Mouse (Mus musculus): ENCODE data around the gene Narfl. TPM values are rescaled to one million over a fixed set of nuclear protein-coding genes. Genes with fewer than 3 reads are reported as not detected.
"Not testable (repeated sequence)": the region's sequence is repeated elsewhere in the genome, so short reads cannot be mapped to it uniquely, and the experiment has no call there.

Narfl gene
- total and polyA plus RNA-seq, 2 experiments from 2014 or later: 30.4 to 31.0 TPM

DNA sequence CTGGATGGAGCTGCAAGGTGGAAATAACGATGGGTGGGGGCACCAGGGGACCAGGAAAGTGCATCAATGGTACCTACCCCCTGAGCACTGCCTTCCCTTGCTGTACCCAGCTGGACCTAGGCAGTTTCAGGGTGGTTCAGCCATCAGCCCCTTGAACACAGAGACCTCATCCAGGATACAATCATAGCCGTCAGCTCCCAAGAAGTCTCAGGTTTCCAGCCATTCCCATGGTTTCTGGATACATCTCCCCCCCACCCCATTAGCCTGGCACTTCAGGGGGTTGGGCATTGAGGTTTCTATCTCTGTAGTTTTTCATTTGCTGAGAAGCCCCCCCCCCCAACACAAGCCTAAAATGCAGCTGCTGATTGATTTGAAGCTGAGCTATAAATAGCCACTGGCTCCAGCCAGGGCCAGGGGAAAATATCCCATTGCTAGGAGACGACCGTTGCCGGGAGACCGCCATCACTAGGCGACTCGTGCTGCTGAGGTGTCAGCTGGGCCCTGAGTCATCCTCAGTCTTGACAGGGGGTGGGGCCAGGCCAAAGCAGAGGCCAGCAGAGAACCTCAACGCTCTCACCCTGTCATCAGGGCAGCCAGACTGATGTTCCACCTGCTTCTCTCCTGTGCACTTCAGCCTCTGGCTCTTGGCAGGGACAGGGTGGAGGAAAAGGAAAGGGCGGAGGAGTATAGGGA lies 29.4 kb downstream of the Narfl start:
- Histone ChIP-seq H3K9ac (peak overlapping the region; percentile 40), H3K27me3 (ENCODE audit: insufficient read depth, low read length) (no peaks in the 10 kb centered on the region), H3K4me2 (ENCODE audit: low read depth) (peak overlapping the region; percentile 33), H3K9me3 (ENCODE audit: low read length) (no peaks in the 10 kb centered on the region), H3K27ac (ENCODE audit: low read depth, low read length) (peak overlapping the region; percentile 89), H3K4me3 (ENCODE audit: low read depth, low read length) (no peak overlapping the region), H3K36me3 (ENCODE audit: insufficient read depth) (no peaks in the 10 kb centered on the region), H3K4me1 (ENCODE audit: insufficient read depth) (peaks cover 10% of the 10 kb centered on the region)
- ATAC-seq: peak; percentile 96
- peak; percentile 89 for DNase-seq
- no peak for TF ChIP-seq CTCF (IDR thresholded peaks at IDR 0.05; ENCODE audit: low read depth)
- WGBS: 7% methylated on average over 10 of the region's 10 CpGs

DNA sequence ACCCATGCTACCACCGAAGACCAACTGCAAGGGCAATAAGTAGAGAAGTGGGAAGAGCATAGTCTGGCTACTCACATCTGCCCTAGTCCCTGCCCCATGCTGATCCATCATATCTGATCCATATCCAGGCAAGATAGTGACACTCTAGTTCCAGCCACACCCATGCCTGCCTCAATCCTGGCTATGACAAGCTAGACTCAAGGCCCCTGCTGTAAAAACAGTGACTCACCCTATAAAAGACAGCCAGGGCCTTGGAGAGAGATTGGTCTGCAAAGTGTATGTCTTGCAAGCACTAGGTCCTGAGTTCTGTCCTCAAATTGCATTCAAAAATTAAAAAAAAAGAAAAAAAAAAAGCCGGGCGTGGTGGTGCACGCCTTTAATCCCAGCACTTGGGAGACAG lies 32.9 kb downstream of the Narfl start:
- no peak overlapping the region for H3K27ac ChIP-seq (ENCODE audit: low read depth, low read length)
- no peak overlapping the region for H3K4me2 ChIP-seq (ENCODE audit: low read depth)
- H3K9ac ChIP-seq: no peak overlapping the region
- no peak overlapping the region for H3K4me3 ChIP-seq (ENCODE audit: low read depth, low read length)
- 90% methylated on average over 4 of the region's 4 CpGs for WGBS
- no peak for TF ChIP-seq CTCF (IDR thresholded peaks at IDR 0.05; ENCODE audit: low read depth)
- DNase-seq (no peak), ATAC-seq (no peak)
- H3K36me3 ChIP-seq (ENCODE audit: insufficient read depth): no peaks in the 10 kb centered on the region
- no peaks in the 10 kb centered on the region for H3K27me3 ChIP-seq (ENCODE audit: insufficient read depth, low read length)
- peaks cover 27% of the 10 kb centered on the region for H3K4me1 ChIP-seq (ENCODE audit: insufficient read depth)
- H3K9me3 ChIP-seq (ENCODE audit: low read length): no peaks in the 10 kb centered on the region

DNA sequence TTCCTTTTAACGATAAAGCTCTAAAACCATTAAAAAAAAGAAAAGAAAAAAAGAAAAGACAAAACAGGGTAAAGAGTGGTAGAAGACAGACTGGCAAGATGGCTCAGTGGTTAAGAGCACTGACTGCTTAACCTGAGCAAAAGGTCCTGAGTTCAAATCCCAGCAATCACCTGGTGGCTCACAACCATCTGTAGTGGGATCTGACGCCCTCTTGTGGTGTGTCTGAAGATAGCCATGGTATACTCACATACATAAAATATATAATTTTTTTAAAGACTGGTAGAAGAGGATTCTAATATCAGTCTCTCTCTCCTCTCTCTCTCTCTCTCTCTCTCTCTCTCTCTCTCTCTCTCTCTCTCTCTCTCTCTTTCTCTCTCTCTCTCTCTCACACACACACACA lies 33.9 kb downstream of the Narfl start:
- H3K27ac ChIP-seq (ENCODE audit: low read depth, low read length); H3K36me3 ChIP-seq (ENCODE audit: insufficient read depth); H3K9me3 ChIP-seq (ENCODE audit: low read length); H3K4me3 ChIP-seq (ENCODE audit: low read depth, low read length); H3K9ac ChIP-seq; H3K27me3 ChIP-seq (ENCODE audit: insufficient read depth, low read length); ATAC-seq; DNase-seq; H3K4me2 ChIP-seq (ENCODE audit: low read depth): not testable (repeated sequence)
- peak; percentile 46 for TF ChIP-seq CTCF (IDR thresholded peaks at IDR 0.05; ENCODE audit: low read depth)
- peaks cover 23% of the 10 kb centered on the region for H3K4me1 ChIP-seq (ENCODE audit: insufficient read depth)
- WGBS: 55% methylated on average over 2 of the region's 2 CpGs

GRCm38 (mm10) chr17:25808028-25808427 lies 34.5 kb downstream of the Narfl start:
- Histone ChIP-seq H3K9me3 (ENCODE audit: low read length) (no peaks in the 10 kb centered on the region), H3K27me3 (ENCODE audit: insufficient read depth, low read length) (no peaks in the 10 kb centered on the region), H3K4me3 (ENCODE audit: low read depth, low read length) (peak overlapping the region; percentile 95), H3K4me2 (ENCODE audit: low read depth) (peak overlapping the region; percentile 65), H3K27ac (ENCODE audit: low read depth, low read length) (peak overlapping the region; percentile 96), H3K4me1 (ENCODE audit: insufficient read depth) (peaks cover 23% of the 10 kb centered on the region), H3K36me3 (ENCODE audit: insufficient read depth) (no peaks in the 10 kb centered on the region), H3K9ac (peak overlapping the region; percentile 97)
- no peak for TF ChIP-seq CTCF (IDR thresholded peaks at IDR 0.05; ENCODE audit: low read depth)
- DNase-seq (peak; percentile 36), ATAC-seq (no peak)
- 35% methylated on average over 5 of the region's 5 CpGs for WGBS

DNA sequence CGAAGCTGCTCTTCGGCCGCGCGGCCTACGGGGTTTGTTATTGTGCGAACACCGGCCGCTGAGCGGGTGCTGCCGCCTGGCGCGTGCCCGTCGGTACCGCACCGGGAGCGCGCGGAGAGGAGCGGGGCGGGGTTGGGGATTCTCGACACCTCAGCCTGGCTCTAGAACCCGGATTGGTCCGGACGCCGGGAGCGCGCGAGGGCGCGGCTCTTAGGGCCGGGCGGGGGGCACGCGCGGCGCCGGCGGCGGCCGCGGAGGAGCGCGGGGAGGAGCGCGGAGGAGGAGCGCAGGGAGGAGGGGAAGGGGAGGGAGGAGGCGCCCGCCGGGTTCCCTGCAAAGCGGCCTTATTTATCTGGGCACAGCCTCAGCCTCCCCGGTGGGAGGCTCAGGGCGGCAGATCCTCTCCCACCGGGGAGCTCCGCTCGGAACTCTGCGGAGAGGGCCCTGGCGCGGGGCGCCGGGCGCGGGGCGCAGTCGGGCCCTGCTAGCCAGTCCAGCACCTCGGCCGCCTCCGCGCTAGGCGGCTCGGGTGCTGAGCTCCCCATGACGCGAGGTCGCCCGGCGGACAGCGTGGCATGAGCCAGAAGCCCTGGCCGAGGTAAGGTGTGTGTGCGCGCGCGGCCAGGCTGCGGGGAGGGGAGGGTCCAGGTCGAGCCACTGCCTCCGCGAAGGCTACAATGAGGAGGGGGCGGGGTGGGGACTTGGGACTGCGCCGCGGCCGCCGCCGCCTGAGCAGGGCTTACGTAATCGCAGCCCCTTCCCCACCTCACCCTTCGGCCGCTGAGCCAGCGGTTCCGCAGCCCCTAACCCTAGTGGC lies 35.4 kb downstream of the Narfl start, which contains the start of gene Fbxl16:
TSS of gene Fbxl16 (plus strand) at position 297 of the 817 bp plus-strand sequence.
- H3K9ac ChIP-seq: peak within 1 kb of the TSS; percentile 97
- WGBS: 1% methylated on average over 91 of the region's 100 CpGs
- TF ChIP-seq CTCF (IDR thresholded peaks at IDR 0.05; ENCODE audit: low read depth): peak; percentile 58
- H3K4me3 ChIP-seq (ENCODE audit: low read depth, low read length): peak within 1 kb of the TSS; percentile 95
- H3K4me2 ChIP-seq (ENCODE audit: low read depth): peak within 1 kb of the TSS; percentile 65
- ATAC-seq (peak; percentile 92), DNase-seq (peak; percentile 97)
- no peaks in the 10 kb centered on the region for H3K27me3 ChIP-seq (ENCODE audit: insufficient read depth, low read length)
- no peaks in the 10 kb centered on the region for H3K36me3 ChIP-seq (ENCODE audit: insufficient read depth)
- no peaks in the 10 kb centered on the region for H3K9me3 ChIP-seq (ENCODE audit: low read length)
- peak within 1 kb of the TSS; percentile 96 for H3K27ac ChIP-seq (ENCODE audit: low read depth, low read length)
- peaks cover 29% of the 10 kb centered on the region for H3K4me1 ChIP-seq (ENCODE audit: insufficient read depth)

GRCm38 (mm10) chr17:25809606-25810340 lies 36.2 kb downstream of the Narfl start:
- peak overlapping the region; percentile 96 for H3K27ac ChIP-seq (ENCODE audit: low read depth, low read length)
- no peak for DNase-seq
- no peaks in the 10 kb centered on the region for H3K36me3 ChIP-seq (ENCODE audit: insufficient read depth)
- H3K9ac ChIP-seq: peak overlapping the region; percentile 97
- H3K4me1 ChIP-seq (ENCODE audit: insufficient read depth): peaks cover 29% of the 10 kb centered on the region
- H3K9me3 ChIP-seq (ENCODE audit: low read length): no peaks in the 10 kb centered on the region
- peak; percentile 40 for TF ChIP-seq CTCF (IDR thresholded peaks at IDR 0.05; ENCODE audit: low read depth)
- no peaks in the 10 kb centered on the region for H3K27me3 ChIP-seq (ENCODE audit: insufficient read depth, low read length)
- 11% methylated on average over 25 of the region's 25 CpGs for WGBS
- ATAC-seq: peak; percentile 12; the same call in 1 of the 2 replicates
- H3K4me2 ChIP-seq (ENCODE audit: low read depth): peak overlapping the region; percentile 65
- peak overlapping the region; percentile 95 for H3K4me3 ChIP-seq (ENCODE audit: low read depth, low read length)
